Mouse (Mus musculus) heart, embryonic 14.5 days (tissue): ENCODE data around the gene Kif26b. TPM values are rescaled to one million over a fixed set of nuclear protein-coding genes. Genes with fewer than 3 reads are reported as not detected.

Experiments used
- ATAC-seq: fragments of 200-750 bp; cut with Nextera tagmentation; 2 replicates; pipeline ENCODE4 v1.8.0; 2017; ENCODE audit warnings: low read depth, moderate TSS enrichment; ENCODE audit not compliant: insufficient number of reproducible peaks, insufficient read depth, low FRiP score
- H3K27ac ChIP-seq, 2 experiments: fragments of 200-500 bp in 1 of 2; fragments of 300-500 bp in 1 of 2; sonication (generic) in 1 of 2; replicated peaks in 1 of 2; 2 replicates each; pipeline ENCODE4 v1.5.1; 2012 to 2014; ENCODE audit warnings: low read depth in 2 of 2, low read length in 2 of 2, control low read depth in 1 of 2, mild to moderate bottlenecking in 1 of 2, mixed read lengths in 1 of 2; ENCODE audit not compliant: control insufficient read depth in 1 of 2, insufficient read depth in 1 of 2
- H3K27me3 ChIP-seq: fragments of 300-500 bp; sonication (generic); 2 replicates; pipeline ENCODE4 v1.6.1; 2014; ENCODE audit warnings: mild to moderate bottlenecking, low read length, control low read depth; ENCODE audit not compliant: control insufficient read depth, insufficient read depth
- H3K36me3 ChIP-seq: fragments of 300-500 bp; sonication (generic); 2 replicates; pipeline ENCODE4 v1.6.1; 2014; ENCODE audit warnings: mild to moderate bottlenecking, control low read depth, low read length, mixed read lengths; ENCODE audit not compliant: control insufficient read depth, insufficient read depth
- H3K4me1 ChIP-seq, 2 experiments: fragments of 200-500 bp in 1 of 2; fragments of 300-500 bp in 1 of 2; sonication (generic) in 1 of 2; 2 replicates each; pipeline ENCODE4 v1.6.1; 2012 to 2014; ENCODE audit warnings: low read length in 2 of 2, control low read depth in 1 of 2, mixed read lengths in 1 of 2; ENCODE audit not compliant: control insufficient read depth in 2 of 2, insufficient read depth in 2 of 2
- H3K4me2 ChIP-seq: fragments of 300-500 bp; sonication (generic); 2 replicates; pipeline ENCODE4 v1.6.1; 2014; ENCODE audit warnings: mild to moderate bottlenecking, low read length
- H3K4me3 ChIP-seq, 2 experiments: fragments of 200-500 bp in 1 of 2; fragments of 300-500 bp in 1 of 2; sonication (generic) in 1 of 2; 2 replicates each; pipeline ENCODE4 v1.5.1; 2012 to 2014; ENCODE audit warnings: low read length in 2 of 2, mild to moderate bottlenecking in 2 of 2, control low read depth in 1 of 2, low read depth in 1 of 2, moderate library complexity in 1 of 2; ENCODE audit not compliant: control insufficient read depth in 1 of 2, insufficient read depth in 1 of 2
- H3K9ac ChIP-seq: fragments of 300-500 bp; sonication (generic); 2 replicates; pipeline ENCODE4 v1.6.1; 2014; ENCODE audit warnings: mild to moderate bottlenecking, low read length
- H3K9me3 ChIP-seq: fragments of 300-500 bp; sonication (generic); 2 replicates; pipeline ENCODE4 v1.6.1; 2016; ENCODE audit warnings: low read length, control low read depth; ENCODE audit not compliant: control insufficient read depth
- WGBS: fragments of 180-500 bp; shearing (Covaris S2); extraction: QIAGEN DNeasy Blood & Tissue Kit; methylation state at CpG from one replicate; pipeline ENCODE4 v1.1.7; 2014; 5-methylcytosine and 5-hydroxymethylcytosine counted together
- polyA plus RNA-seq: library from polyadenylated mRNA; unstranded; fragments of >200 nt; fragmentation: Nextera tagmentation; extraction: Ambion mirVana; gene quantifications from 2 replicates; pipeline ENCODE4 v1.2.1, GENCODE M21; 2014

The Kif26b gene
- polyA plus RNA-seq, 1 experiment from 2014 or later = 14.4 TPM

DNA sequence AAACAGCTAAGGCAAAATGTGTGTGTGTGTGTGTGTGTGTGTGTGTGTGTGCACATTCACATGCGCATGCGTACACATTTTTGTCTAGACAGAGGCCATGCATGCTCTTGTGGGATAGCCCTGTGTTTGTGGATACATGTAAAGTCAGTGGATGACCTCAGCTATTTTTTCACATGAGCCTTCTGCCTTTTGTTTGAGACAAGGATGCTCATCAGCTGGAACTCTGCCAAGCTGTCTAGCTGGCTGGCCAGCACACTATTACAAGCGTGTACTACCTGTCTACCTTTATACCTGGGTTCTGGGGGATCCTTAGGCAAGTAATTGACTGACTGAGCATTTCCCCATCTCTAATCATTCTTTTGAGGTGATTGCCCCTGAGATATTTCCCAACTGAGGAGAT is 201.3 kb downstream of the Kif26b start:
- 89% methylated on average over 3 of the region's 3 CpGs for whole genome bisulfite sequencing
- H3K36me3 ChIP-seq = no peaks in the 10 kb centered on the region
- H3K4me1 ChIP-seq = peaks cover 12 to 23% of the 10 kb centered on the region in 2 experiments
- no peak overlapping the region for H3K4me3 ChIP-seq
- H3K9me3 ChIP-seq = no peaks in the 10 kb centered on the region
- no peak overlapping the region for H3K27ac ChIP-seq
- H3K4me2 ChIP-seq = no peak overlapping the region
- no peak overlapping the region for H3K9ac ChIP-seq
- no peak for ATAC-seq
- no peaks in the 10 kb centered on the region for H3K27me3 ChIP-seq

DNA sequence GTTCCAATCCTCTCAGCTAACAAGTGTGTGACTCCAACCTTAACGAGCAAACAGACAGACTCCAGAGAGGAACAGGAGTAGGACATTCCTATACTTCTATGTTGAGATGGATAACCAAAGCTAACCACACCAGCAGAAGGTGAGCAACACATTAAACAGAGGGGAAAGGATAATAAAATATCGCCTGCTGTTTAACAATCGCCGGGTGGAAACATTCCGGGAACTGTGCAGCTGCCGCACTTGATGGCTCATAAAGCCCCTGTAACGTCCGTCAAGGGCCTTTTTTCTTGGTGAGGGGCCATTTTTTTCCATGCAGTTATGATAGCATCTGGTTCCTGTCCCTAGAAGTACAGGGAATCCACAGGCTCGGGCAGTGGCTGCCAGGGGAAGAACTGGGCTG is 204.1 kb downstream of the Kif26b start:
- H3K9ac ChIP-seq = no peak overlapping the region
- no peaks in the 10 kb centered on the region for H3K9me3 ChIP-seq
- ATAC-seq = no peak
- H3K4me2 ChIP-seq = no peak overlapping the region
- 54% methylated on average over 9 of the region's 9 CpGs for WGBS
- no peaks in the 10 kb centered on the region for H3K36me3 ChIP-seq
- H3K27ac ChIP-seq = no peak overlapping the region
- peaks cover 10 to 16% of the 10 kb centered on the region in 2 experiments; a peak in 3 of 4 replicates for H3K4me1 ChIP-seq
- H3K4me3 ChIP-seq = no peak overlapping the region
- no peaks in the 10 kb centered on the region for H3K27me3 ChIP-seq

DNA sequence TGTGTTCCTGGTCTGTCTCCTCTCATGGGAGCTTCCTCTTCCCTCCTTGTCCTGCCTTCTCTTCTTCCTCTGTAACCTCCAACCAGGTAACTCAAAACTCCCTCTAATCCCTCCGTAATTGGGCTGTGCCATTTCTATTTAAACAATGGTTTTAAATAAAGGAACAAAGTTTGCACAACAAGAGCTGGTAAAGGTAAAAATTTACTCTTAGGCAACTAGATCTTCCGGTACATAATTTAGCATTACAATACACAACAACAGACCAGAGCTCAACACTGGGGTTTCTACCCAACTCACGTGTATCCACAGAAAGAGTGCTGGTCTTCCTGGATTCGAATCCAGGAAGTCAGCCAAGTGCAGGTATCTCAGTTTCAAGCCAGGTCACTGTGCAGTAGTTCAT is 205.7 kb downstream of the Kif26b start:
- Histone ChIP-seq H3K27ac (no peak overlapping the region), H3K27me3 (no peaks in the 10 kb centered on the region), H3K9ac (no peak overlapping the region), H3K4me1 (peaks cover 10 to 16% of the 10 kb centered on the region in 2 experiments; a peak in 3 of 4 replicates), H3K4me3 (no peak overlapping the region), H3K4me2 (no peak overlapping the region), H3K36me3 (no peaks in the 10 kb centered on the region), H3K9me3 (no peaks in the 10 kb centered on the region)
- WGBS = 85% methylated on average over 4 of the region's 4 CpGs
- no peak for ATAC-seq

DNA sequence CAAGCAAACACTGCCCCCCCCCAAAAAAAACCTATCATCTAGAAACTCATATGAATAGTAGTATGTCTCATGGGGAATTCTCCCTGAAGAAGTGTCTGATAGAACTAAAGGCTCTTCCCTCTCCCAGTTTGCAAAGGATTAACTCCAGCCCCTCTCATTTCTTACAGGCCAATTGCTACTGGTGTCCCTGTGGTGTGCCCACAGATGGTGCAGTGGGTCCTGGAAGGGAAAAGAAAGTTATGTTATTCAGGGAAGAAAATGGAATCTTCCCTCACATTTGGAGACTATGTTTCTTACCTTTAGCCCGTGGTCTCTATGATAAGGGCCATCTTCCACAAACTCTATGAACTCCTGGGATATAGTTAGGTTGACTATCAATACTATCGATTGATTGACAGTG is 208.0 kb downstream of the Kif26b start:
- H3K27ac ChIP-seq = no peak overlapping the region
- H3K27me3 ChIP-seq = no peaks in the 10 kb centered on the region
- H3K9ac ChIP-seq = no peak overlapping the region
- no peak overlapping the region for H3K4me3 ChIP-seq
- no peaks in the 10 kb centered on the region for H3K9me3 ChIP-seq
- no peak overlapping the region for H3K4me2 ChIP-seq
- H3K36me3 ChIP-seq = no peaks in the 10 kb centered on the region
- H3K4me1 ChIP-seq = peaks cover 10 to 14% of the 10 kb centered on the region in 2 experiments; a peak in 3 of 4 replicates
- no peak for ATAC-seq
- 82% methylated on average over 2 of the region's 2 CpGs for WGBS

DNA sequence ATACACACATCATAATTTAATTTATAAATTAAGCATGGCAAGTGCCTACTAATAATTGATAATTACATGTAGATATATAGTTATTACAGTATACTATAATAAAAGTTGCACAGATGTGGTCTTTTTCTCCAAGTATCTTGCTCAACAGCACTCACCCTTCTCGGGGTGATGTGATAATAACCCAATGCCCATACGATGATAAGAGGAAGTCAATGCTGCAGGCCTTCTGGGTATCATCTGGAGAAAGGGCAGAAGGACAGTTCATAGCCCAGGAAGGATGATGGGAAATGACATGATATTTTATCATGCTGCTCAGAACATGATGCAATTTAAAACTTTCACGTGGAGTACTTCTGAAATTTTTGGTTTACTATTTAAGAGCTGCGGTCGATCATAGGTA is 214.9 kb downstream of the Kif26b start:
- no peaks in the 10 kb centered on the region for H3K27me3 ChIP-seq
- 76% methylated on average over 5 of the region's 5 CpGs for WGBS
- H3K4me1 ChIP-seq = no peaks in the 10 kb centered on the region; a peak in 1 of 4 replicates
- 0 out of 2 replicates have a peak, but pooled peaks cover 4% of the 10 kb centered on the region for H3K9me3 ChIP-seq
- no peak for ATAC-seq
- no peaks in the 10 kb centered on the region for H3K36me3 ChIP-seq
- H3K27ac ChIP-seq = no peak overlapping the region
- H3K4me3 ChIP-seq = no peak overlapping the region
- H3K4me2 ChIP-seq = no peak overlapping the region
- H3K9ac ChIP-seq = no peak overlapping the region

DNA sequence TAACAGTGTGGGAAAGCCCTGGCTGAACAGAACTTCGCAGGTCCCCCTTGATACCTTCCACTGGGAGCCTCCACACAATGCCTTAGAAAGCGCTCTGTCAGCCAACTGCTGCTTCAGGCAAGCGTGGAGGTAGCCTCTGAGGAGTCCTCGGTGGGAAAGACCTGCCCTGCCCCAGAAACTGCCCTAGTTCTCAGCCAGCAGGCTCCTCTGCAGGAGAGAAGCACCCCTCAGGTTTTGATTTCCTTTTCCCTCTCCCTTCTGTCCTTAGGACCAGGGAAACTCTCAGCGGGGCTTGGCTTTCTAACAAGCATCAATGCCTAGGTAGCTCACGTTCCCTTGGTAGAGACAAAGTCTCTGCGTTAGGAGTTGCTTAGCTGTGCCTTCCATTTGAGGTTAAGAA is 215.6 kb downstream of the Kif26b start:
- Histone ChIP-seq H3K4me1 (no peaks in the 10 kb centered on the region; a peak in 1 of 4 replicates), H3K27ac (no peak overlapping the region), H3K4me2 (no peak overlapping the region), H3K27me3 (no peaks in the 10 kb centered on the region), H3K9me3 (0 out of 2 replicates have a peak, but pooled peaks cover 4% of the 10 kb centered on the region), H3K36me3 (no peaks in the 10 kb centered on the region), H3K4me3 (no peak overlapping the region), H3K9ac (no peak overlapping the region)
- 73% methylated on average over 7 of the region's 7 CpGs for WGBS
- no peak for ATAC-seq

DNA sequence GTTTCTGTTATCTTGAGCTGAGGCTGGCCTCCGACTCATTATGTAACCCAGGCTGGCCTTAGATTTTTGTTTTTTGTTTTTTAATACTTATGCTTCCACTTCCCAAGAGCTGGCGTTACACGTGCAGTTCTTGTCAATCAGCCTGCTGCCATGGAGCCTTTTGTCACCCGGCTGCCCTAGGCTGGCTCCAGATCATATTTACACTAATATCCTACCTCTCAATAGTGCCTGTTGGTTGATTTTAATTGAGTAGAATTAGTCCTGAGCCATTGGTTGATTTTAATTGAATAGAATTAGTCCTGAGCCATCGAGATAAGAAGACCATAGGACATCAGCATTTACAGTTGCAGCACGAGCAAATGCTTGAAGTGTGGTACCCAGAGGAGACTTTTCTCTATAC is 216.0 kb downstream of the Kif26b start:
- Histone ChIP-seq H3K4me2 (no peak overlapping the region), H3K27me3 (no peaks in the 10 kb centered on the region), H3K27ac (no peak overlapping the region), H3K4me3 (no peak overlapping the region), H3K9ac (no peak overlapping the region), H3K36me3 (no peaks in the 10 kb centered on the region), H3K4me1 (no peaks in the 10 kb centered on the region; a peak in 1 of 4 replicates), H3K9me3 (0 out of 2 replicates have a peak, but pooled peaks cover 4% of the 10 kb centered on the region)
- WGBS = 80% methylated on average over 6 of the region's 6 CpGs
- no peak for ATAC-seq

DNA sequence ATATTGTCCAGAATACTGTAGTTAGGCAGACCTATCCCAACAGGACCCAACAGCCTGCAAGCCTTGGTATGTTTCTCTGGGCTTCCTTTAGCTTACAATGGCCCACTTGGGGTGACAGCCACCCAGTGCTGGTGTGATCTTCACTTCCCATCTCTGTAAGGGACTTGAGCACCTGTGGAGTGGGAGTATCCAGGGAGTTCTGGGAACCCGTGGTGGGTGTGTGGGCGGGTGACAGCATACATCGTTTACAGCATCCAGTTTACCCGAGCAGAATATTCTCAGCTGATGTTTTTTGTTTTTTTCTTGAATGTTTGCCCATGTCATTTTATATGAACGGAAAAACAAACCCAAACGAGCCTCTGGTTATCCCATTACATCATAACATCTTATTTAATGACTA is 216.5 kb downstream of the Kif26b start:
- Histone ChIP-seq H3K27ac (no peak overlapping the region), H3K36me3 (no peaks in the 10 kb centered on the region), H3K9ac (no peak overlapping the region), H3K27me3 (no peaks in the 10 kb centered on the region), H3K4me3 (no peak overlapping the region), H3K4me2 (no peak overlapping the region), H3K4me1 (no peaks in the 10 kb centered on the region; a peak in 1 of 4 replicates), H3K9me3 (0 out of 2 replicates have a peak, but pooled peaks cover 4% of the 10 kb centered on the region)
- ATAC-seq = no peak
- WGBS = 80% methylated on average over 6 of the region's 6 CpGs
